Mouse (Mus musculus): ENCODE data around the gene Casp9.

GRCm38 (mm10) chr4:141863726-141864280, 70.4 kb downstream of the Casp9 start:
- TF ChIP-seq CTCF (conservative IDR thresholded peaks at IDR 0.05; ENCODE audit: low read length) (no peak), NANOG (IDR thresholded peaks at IDR 0.05; ENCODE audit: borderline replicate concordance, low read length) (no peak), POU5F1 (IDR thresholded peaks at IDR 0.05; ENCODE audit: borderline replicate concordance, low read length) (no peak)
